Mouse (Mus musculus): ENCODE data around the gene 1190005I06Rik.

GRCm38 (mm10) chr8:120591587-120592292, 55.7 kb downstream of the 1190005I06Rik start:
- TF ChIP-seq CTCF (IDR thresholded peaks at IDR 0.05; ENCODE audit: low read depth, low read length) (no peak), POLR2A (IDR thresholded peaks at IDR 0.05; ENCODE audit: extremely low read depth, insufficient read depth, low read length) (no peak)

Measured in liver, adult 2 months (tissue).